Mouse (Mus musculus) neural tube, embryonic 11.5 days (tissue): ENCODE data around the gene Trank1. TPM values are rescaled to one million over a fixed set of nuclear protein-coding genes. Genes with fewer than 3 reads are reported as not detected.

ENCODE experiments used
- ATAC-seq: fragments of 200-750 bp; cut with Nextera tagmentation; 2 replicates; pipeline ENCODE4 v1.8.0; 2017; ENCODE audit warnings: moderate number of reproducible peaks, mild to moderate bottlenecking, moderate TSS enrichment, moderate library complexity; ENCODE audit not compliant: insufficient read depth, low FRiP score, low TSS enrichment
- DNase-seq: peaks from one replicate; pipeline ENCODE4 v3.0.0-alpha.2; 2015; ENCODE audit warnings: low spot score
- H3K27ac ChIP-seq: fragments of 300-500 bp; sonication (generic); 2 replicates; pipeline ENCODE4 v1.5.1; 2014; ENCODE audit warnings: low read depth, mild to moderate bottlenecking, low read length
- H3K27me3 ChIP-seq: fragments of 300-500 bp; sonication (generic); 2 replicates; pipeline ENCODE4 v1.6.1; 2014; ENCODE audit warnings: mild to moderate bottlenecking, low read length, mixed read lengths; ENCODE audit not compliant: control insufficient read depth, insufficient read depth
- H3K36me3 ChIP-seq: fragments of 300-500 bp; sonication (generic); 2 replicates; pipeline ENCODE4 v1.6.1; 2014; ENCODE audit warnings: mild to moderate bottlenecking, low read length, moderate library complexity, mixed read lengths; ENCODE audit not compliant: control insufficient read depth, insufficient read depth
- H3K4me1 ChIP-seq: fragments of 300-500 bp; sonication (generic); 2 replicates; pipeline ENCODE4 v1.6.1; 2014; ENCODE audit warnings: low read length, mixed read lengths; ENCODE audit not compliant: control insufficient read depth, insufficient read depth
- H3K4me2 ChIP-seq: fragments of 300-500 bp; sonication (generic); 2 replicates; pipeline ENCODE4 v1.6.1; 2014; ENCODE audit warnings: low read depth, mild to moderate bottlenecking, moderate library complexity
- H3K4me3 ChIP-seq: fragments of 300-500 bp; sonication (generic); 2 replicates; pipeline ENCODE4 v1.5.1; 2014; ENCODE audit warnings: low read depth, low read length
- H3K9ac ChIP-seq: fragments of 300-500 bp; sonication (generic); 2 replicates; pipeline ENCODE4 v1.6.1; 2014; ENCODE audit warnings: mild to moderate bottlenecking, low read length
- H3K9me3 ChIP-seq: fragments of 300-500 bp; sonication (generic); 2 replicates; pipeline ENCODE4 v1.6.1; 2016; ENCODE audit warnings: low read length; ENCODE audit not compliant: control insufficient read depth
- WGBS: fragments of 180-500 bp; shearing (Covaris S2); extraction: QIAGEN DNeasy Blood & Tissue Kit; methylation state at CpG from one replicate; pipeline ENCODE4 v1.1.7; 2014; 5-methylcytosine and 5-hydroxymethylcytosine counted together
- polyA plus RNA-seq: library from polyadenylated mRNA; unstranded; fragments of >200 nt; fragmentation: Nextera tagmentation; extraction: Ambion mirVana; gene quantifications from 2 replicates; pipeline ENCODE4 v1.2.1, GENCODE M21; 2014

Trank1 gene
- polyA plus RNA-seq, 1 experiment from 2014 or later, result 0.16 TPM

DNA sequence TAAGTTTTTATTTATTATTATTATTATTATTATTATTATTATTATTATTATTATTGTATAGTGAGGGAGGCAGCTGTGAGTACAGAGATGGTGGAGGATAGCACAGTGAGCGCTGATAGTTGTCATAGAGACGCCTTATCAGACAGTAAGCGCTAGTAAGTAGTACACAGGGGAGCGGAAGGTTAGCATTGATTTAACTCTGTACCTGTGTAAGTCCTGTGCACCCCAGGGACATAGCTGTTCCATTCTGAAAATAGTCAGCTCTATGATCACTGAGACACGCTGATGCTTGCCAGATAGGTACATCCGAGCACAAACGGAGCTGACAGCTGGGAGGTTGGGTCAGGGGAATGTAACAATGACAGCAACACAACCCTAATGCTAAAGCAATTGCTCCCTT lies 39.7 kb downstream of the Trank1 start:
- Histone ChIP-seq H3K27me3 (no peaks in the 10 kb centered on the region), H3K4me3 (no peak overlapping the region), H3K4me2 (no peak overlapping the region), H3K27ac (no peak overlapping the region), H3K9ac (no peak overlapping the region), H3K4me1 (no peaks in the 10 kb centered on the region), H3K9me3 (no peaks in the 10 kb centered on the region), H3K36me3 (no peaks in the 10 kb centered on the region)
- WGBS, result 79% methylated on average over 7 of the region's 7 CpGs
- no peak for ATAC-seq
- no peak for DNase-seq

DNA sequence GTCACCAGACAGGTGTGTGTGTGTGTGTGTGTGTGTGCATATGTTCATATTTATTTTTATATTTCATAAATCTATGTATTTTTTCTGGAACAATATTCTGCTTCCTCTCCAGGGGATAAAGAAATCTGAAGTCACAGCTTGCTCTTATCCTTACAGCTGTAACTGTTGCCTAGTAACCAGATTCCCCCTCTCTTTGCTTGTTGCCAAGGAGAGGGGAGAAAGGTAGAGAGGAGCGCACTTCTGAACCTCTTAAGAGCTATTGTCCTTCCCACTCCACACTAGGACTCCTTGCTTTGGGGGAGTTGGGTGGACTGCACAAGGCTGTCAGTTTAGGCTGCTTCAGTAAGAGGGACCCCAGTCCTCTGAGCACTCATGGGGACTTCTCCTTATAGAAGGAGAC lies 40.1 kb downstream of the Trank1 start:
- no peaks in the 10 kb centered on the region for H3K9me3 ChIP-seq
- no peak overlapping the region for H3K4me2 ChIP-seq
- no peaks in the 10 kb centered on the region for H3K4me1 ChIP-seq
- 52% methylated on average over 1 of the region's 1 CpGs for WGBS
- no peaks in the 10 kb centered on the region for H3K36me3 ChIP-seq
- DNase-seq, result no peak
- H3K27me3 ChIP-seq, result no peaks in the 10 kb centered on the region
- no peak overlapping the region for H3K27ac ChIP-seq
- no peak overlapping the region for H3K4me3 ChIP-seq
- no peak overlapping the region for H3K9ac ChIP-seq
- no peak for ATAC-seq

DNA sequence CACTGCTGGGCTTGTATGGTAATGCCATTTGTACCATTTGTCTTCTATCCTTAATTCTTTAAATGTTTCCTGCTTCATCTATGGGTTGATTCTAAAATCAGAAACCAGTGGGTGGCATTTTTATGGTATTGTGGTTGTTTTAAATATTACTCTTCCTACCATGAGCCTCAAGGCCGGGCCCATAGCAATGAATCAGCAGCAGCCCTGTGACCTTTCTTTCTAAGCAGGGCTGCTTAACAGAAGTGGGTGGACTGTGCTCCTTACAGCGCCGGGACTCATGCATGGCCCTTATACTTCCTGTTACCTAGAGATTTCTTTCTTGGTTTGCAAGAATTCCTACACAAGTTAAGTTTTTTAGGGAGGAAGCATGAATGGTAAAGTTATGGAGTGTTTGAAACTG lies 41.1 kb downstream of the Trank1 start:
- WGBS, result 82% methylated on average over 3 of the region's 3 CpGs
- Histone ChIP-seq H3K36me3 (no peaks in the 10 kb centered on the region), H3K4me2 (no peak overlapping the region), H3K27ac (no peak overlapping the region), H3K27me3 (no peaks in the 10 kb centered on the region), H3K9ac (no peak overlapping the region), H3K9me3 (no peaks in the 10 kb centered on the region), H3K4me3 (no peak overlapping the region), H3K4me1 (no peaks in the 10 kb centered on the region)
- ATAC-seq (no peak), DNase-seq (no peak)

DNA sequence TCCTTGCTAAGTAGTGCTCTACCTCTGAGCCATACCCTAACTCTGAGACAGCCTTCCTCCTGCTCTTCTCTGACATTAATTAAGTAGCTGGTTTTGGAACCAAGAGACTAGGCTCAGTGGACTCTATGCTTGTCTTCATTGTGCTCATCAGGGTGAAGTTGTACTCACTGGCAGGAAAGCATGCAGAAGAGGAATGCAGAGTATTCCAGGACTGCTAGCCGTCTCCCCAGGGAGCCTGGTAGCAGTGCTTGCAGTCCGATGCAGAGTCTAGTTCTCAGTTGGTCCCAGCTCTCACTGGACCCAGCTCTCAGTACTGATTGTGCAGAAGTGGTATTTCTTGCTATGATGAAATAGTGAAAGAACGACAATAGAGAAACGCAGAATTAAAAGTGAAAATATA lies 43.5 kb downstream of the Trank1 start:
- Histone ChIP-seq H3K4me2 (no peak overlapping the region), H3K9me3 (no peaks in the 10 kb centered on the region), H3K27ac (no peak overlapping the region), H3K36me3 (no peaks in the 10 kb centered on the region), H3K27me3 (no peaks in the 10 kb centered on the region), H3K4me3 (no peak overlapping the region), H3K9ac (no peak overlapping the region), H3K4me1 (no peaks in the 10 kb centered on the region)
- no peak for DNase-seq
- no peak for ATAC-seq
- 52% methylated on average over 4 of the region's 4 CpGs for WGBS

DNA sequence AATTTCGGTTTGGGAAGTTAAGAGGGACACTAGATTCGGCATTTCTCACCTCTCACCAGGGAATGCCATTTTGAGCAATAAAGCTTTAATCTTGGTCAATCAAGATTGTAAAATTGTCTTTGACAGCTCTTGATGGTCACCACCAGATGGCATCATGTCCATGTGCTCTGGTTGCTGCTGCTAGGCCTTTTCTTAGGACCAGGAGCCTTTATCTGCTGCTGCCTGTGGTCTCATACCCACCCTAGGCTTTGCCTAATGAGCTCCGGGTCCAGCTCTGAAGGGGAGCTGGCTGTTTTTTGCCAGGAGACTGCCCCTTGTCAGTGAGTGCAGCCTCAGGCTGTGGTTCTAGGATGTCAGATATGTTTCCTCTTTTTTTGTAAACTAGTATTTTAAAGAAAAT lies 44.8 kb downstream of the Trank1 start:
- no peak overlapping the region for H3K9ac ChIP-seq
- DNase-seq (peak; percentile 44), ATAC-seq (no peak)
- H3K4me1 ChIP-seq, result no peaks in the 10 kb centered on the region
- 15% methylated on average over 3 of the region's 3 CpGs for WGBS
- H3K36me3 ChIP-seq, result no peaks in the 10 kb centered on the region
- no peak overlapping the region for H3K27ac ChIP-seq
- H3K4me3 ChIP-seq, result no peak overlapping the region
- H3K27me3 ChIP-seq, result no peaks in the 10 kb centered on the region
- H3K4me2 ChIP-seq, result no peak overlapping the region
- no peaks in the 10 kb centered on the region for H3K9me3 ChIP-seq

DNA sequence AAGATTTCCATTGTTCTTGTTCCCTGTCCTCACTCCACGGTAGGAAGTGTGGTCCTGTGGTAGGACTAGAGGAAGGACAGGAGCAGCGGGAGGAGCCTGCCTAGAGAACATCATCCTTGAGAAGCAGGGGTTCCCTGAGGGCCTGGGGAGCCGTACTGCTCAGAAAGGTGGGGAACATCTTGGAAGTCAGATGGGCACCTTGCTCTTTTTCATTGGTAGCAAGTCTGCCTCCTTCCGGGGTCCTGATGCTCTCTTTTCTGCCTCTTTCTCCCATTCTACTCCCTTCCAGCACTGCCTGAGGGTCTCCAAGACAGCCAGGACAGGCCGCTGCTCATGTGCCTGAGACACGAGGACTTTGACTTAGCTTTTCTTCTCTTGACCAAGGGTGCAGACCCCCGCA lies 52.1 kb downstream of the Trank1 start:
- no peak overlapping the region for H3K9ac ChIP-seq
- no peaks in the 10 kb centered on the region for H3K27me3 ChIP-seq
- no peaks in the 10 kb centered on the region for H3K4me1 ChIP-seq
- H3K4me2 ChIP-seq, result no peak overlapping the region
- ATAC-seq (no peak), DNase-seq (no peak)
- no peaks in the 10 kb centered on the region for H3K36me3 ChIP-seq
- no peaks in the 10 kb centered on the region for H3K9me3 ChIP-seq
- 81% methylated on average over 7 of the region's 7 CpGs for whole genome bisulfite sequencing
- no peak overlapping the region for H3K27ac ChIP-seq
- H3K4me3 ChIP-seq, result no peak overlapping the region

DNA sequence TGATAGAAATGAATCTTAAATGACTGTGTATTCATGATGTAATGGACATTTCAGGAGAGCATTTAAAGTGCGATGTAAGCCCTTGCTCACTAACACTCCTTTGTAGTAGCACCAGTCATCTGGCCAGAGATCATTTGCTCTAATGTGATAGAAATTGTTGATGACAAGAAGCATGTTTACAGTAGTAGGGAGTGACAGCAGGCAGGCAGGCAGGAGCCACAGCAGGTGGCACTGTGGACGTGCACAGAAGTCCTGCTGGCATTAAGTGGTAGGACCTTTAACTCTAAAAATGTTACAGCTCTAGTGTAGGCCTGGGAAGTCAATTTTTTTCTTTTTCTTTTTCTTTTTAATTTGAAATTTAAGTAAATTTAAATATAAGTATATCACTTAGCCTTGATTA lies 56.2 kb downstream of the Trank1 start:
- 65% methylated on average over 2 of the region's 2 CpGs for WGBS
- no peaks in the 10 kb centered on the region for H3K36me3 ChIP-seq
- ATAC-seq (no peak), DNase-seq (no peak)
- no peaks in the 10 kb centered on the region; the same call in 1 of the 2 replicates for H3K9me3 ChIP-seq
- H3K9ac ChIP-seq, result no peak overlapping the region
- H3K4me3 ChIP-seq, result no peak overlapping the region
- H3K4me2 ChIP-seq, result no peak overlapping the region
- no peaks in the 10 kb centered on the region for H3K4me1 ChIP-seq
- H3K27me3 ChIP-seq, result no peaks in the 10 kb centered on the region
- H3K27ac ChIP-seq, result no peak overlapping the region

DNA sequence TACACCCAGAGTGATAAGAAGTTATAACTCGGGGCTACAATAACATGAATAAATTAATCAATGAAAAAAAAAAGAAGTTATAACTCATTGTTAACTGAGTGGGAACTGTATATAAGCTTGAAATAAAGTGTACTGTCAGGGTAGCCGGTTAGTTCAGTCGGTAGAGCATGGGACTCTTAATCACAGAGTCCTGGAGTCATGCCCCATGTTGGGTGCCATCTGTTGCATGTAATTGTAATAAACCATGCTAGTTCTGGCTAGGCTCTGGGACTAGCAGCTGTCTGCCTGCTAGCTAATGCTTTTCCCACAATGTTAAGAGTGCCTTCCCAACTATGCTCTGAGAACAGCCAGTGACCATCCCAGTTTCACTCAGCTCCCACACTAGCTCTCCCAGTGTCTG lies 60.5 kb downstream of the Trank1 start:
- Histone ChIP-seq H3K4me2 (no peak overlapping the region), H3K4me3 (no peak overlapping the region), H3K27ac (no peak overlapping the region), H3K9ac (no peak overlapping the region), H3K4me1 (no peaks in the 10 kb centered on the region), H3K36me3 (no peaks in the 10 kb centered on the region), H3K9me3 (no peaks in the 10 kb centered on the region; the same call in 1 of the 2 replicates), H3K27me3 (no peaks in the 10 kb centered on the region)
- DNase-seq (no peak), ATAC-seq (no peak)
- 88% methylated on average over 3 of the region's 3 CpGs for WGBS

DNA sequence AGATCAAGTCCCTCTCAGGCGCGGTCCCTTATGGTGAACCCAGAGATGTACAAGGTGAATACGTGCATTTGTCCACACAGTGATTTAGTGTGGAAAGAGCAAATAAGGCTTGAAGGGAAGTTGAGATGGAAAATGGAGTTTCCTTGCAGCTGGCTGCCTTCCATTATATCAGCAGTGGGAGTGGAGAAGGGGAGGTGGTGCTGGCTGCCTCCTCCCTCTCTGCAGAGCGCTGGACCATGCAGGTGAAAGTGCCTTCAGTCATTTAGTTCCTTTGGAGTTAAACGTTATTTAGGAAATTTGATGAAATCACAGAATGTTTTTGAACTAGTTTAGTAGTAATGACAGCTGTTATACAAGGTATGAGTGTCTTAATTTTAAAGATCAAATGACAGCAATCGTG lies 66.3 kb downstream of the Trank1 start:
- no peak overlapping the region for H3K9ac ChIP-seq

More for the DNA sequence above, 66.3 kb downstream of the Trank1 start:
- WGBS, result 87% methylated on average over 6 of the region's 6 CpGs
- Histone ChIP-seq H3K4me3 (no peak overlapping the region), H3K4me2 (no peak overlapping the region), H3K27ac (no peak overlapping the region), H3K27me3 (no peaks in the 10 kb centered on the region), H3K9me3 (no peaks in the 10 kb centered on the region), H3K36me3 (no peaks in the 10 kb centered on the region), H3K4me1 (no peaks in the 10 kb centered on the region)
- no peak for DNase-seq
- ATAC-seq, result no peak
